Mouse (Mus musculus): Measurements from ENCODE around the gene Zfp984.
"Not testable (repeated sequence)": the region's sequence is repeated elsewhere in the genome, so short reads cannot be mapped to it uniquely, and the experiment has no call there.

The Zfp984 gene

DNA sequence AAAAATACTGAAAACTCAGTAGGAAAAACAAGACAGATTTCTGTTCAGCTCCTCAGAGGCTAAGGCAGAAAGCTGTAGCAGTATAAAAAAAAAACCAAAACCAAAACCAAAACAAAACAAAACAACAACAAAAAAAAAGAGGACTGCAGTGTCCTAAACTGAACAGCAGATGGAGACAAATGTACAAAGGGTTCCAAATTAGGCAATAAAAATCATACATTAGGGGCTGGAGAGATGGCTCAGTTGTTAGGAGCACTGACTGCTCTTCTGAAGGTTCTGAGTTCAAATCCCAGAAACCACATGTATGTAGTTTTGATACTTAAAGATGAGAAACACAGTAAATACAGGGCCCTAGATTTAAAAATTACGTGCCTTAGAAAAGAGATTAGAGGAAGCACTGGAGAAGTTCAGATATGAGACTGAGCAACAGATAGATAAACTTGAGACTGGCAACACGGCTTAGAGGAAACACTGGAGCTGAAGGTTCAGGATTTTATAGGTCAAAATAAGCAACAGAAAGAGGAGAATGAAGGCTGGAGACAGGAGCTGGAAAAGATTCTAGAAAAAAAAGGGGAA is 5.1 kb upstream of the Zfp984 start:
- TF ChIP-seq POU5F1 (IDR thresholded peaks at IDR 0.05; ENCODE audit: borderline replicate concordance, low read length) (no peak), CTCF (conservative IDR thresholded peaks at IDR 0.05; ENCODE audit: low read length) (peak; percentile 83)
- Histone ChIP-seq H3K4me1 (replicated peaks; ENCODE audit: low read depth, low read length) (no peaks in the 10 kb centered on the region), H3K4me3 (replicated peaks; ENCODE audit: low read length) (no peak overlapping the region), H3K9me3 (ENCODE audit: low read length) (peaks cover 37% of the 10 kb centered on the region), H3K36me3 (ENCODE audit: insufficient read depth, low read length) (no peaks in the 10 kb centered on the region), H3K27me3 (ENCODE audit: insufficient read depth, low read length) (no peaks in the 10 kb centered on the region)

GRCm38 (mm10) chr4:147813249-147813765 is 3.7 kb upstream of the Zfp984 start:
- Histone ChIP-seq H3K27me3 (ENCODE audit: insufficient read depth, low read length) (no peaks in the 10 kb centered on the region), H3K4me3 (replicated peaks; ENCODE audit: low read length) (no peak overlapping the region), H3K9me3 (ENCODE audit: low read length) (peaks cover 42% of the 10 kb centered on the region), H3K36me3 (ENCODE audit: insufficient read depth, low read length) (no peaks in the 10 kb centered on the region), H3K4me1 (replicated peaks; ENCODE audit: low read depth, low read length) (no peaks in the 10 kb centered on the region)
- no peak for TF ChIP-seq POU5F1 (IDR thresholded peaks at IDR 0.05; ENCODE audit: borderline replicate concordance, low read length)
- no peak for TF ChIP-seq CTCF (conservative IDR thresholded peaks at IDR 0.05; ENCODE audit: low read length)
- no peak for TF ChIP-seq NANOG (IDR thresholded peaks at IDR 0.05; ENCODE audit: borderline replicate concordance, low read length)

GRCm38 (mm10) chr4:147809966-147810304 is 347 bp upstream of the Zfp984 start:
- not testable (repeated sequence) for H3K36me3 ChIP-seq (ENCODE audit: insufficient read depth, low read length); H3K27me3 ChIP-seq (ENCODE audit: insufficient read depth, low read length); H3K4me1 ChIP-seq (replicated peaks; ENCODE audit: low read depth, low read length)
- H3K9me3 ChIP-seq (ENCODE audit: low read length) = peaks cover 41% of the 10 kb centered on the region
- H3K4me3 ChIP-seq (replicated peaks; ENCODE audit: low read length) = peak overlapping the region; percentile 75; the same call in 1 of the 2 replicates

GRCm38 (mm10) chr4:147808483-147808882 is 1.1 kb downstream of the Zfp984 start:
- not testable (repeated sequence) for H3K4me1 ChIP-seq (replicated peaks; ENCODE audit: low read depth, low read length); H3K27me3 ChIP-seq (ENCODE audit: insufficient read depth, low read length); H3K36me3 ChIP-seq (ENCODE audit: insufficient read depth, low read length)
- H3K9me3 ChIP-seq (ENCODE audit: low read length) = peaks cover 42% of the 10 kb centered on the region
- peak overlapping the region; percentile 37; the same call in 1 of the 2 replicates for H3K4me3 ChIP-seq (replicated peaks; ENCODE audit: low read length)

GRCm38 (mm10) chr4:147795308-147795707 is 14.3 kb downstream of the Zfp984 start:
- peaks cover 34% of the 10 kb centered on the region for H3K36me3 ChIP-seq (ENCODE audit: insufficient read depth, low read length)
- H3K4me1 ChIP-seq (replicated peaks; ENCODE audit: low read depth, low read length); H3K9me3 ChIP-seq (ENCODE audit: low read length); H3K4me3 ChIP-seq (replicated peaks; ENCODE audit: low read length); H3K27me3 ChIP-seq (ENCODE audit: insufficient read depth, low read length): not testable (repeated sequence)

DNA sequence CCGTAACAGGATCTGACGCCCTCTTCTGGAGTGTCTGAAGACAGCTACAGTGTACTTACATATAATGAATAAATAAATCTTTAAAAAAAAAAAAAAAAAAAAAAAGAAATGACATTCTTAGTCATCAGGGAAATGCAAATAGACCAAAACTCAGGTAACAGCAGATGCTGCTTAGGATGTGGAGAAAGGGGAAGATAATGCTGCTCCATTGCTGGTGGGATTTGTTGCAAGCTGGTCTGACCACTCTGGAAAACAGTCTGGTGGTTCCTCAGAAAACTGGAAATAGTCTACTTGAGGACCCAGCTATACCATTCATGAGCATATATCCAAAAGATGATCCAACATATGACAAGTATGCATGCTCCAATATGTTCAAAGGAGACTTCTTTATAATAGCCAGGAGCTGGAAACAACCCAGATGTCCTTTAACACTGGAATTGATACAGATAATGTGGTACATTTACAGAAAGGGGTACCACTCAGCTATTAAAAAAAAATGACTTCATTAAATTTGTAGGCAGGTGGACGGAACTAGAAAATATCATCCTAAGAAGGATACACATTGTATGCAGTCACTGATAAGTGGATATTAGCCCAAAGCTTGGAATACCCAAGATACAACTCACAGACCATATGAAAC is 15.4 kb downstream of the Zfp984 start:
- H3K4me1 ChIP-seq (replicated peaks; ENCODE audit: low read depth, low read length); H3K9me3 ChIP-seq (ENCODE audit: low read length); H3K4me3 ChIP-seq (replicated peaks; ENCODE audit: low read length); H3K27me3 ChIP-seq (ENCODE audit: insufficient read depth, low read length): not testable (repeated sequence)
- peaks cover 35% of the 10 kb centered on the region for H3K36me3 ChIP-seq (ENCODE audit: insufficient read depth, low read length)

- not testable (repeated sequence) for H3K4me3 ChIP-seq (replicated peaks; ENCODE audit: low read length); H3K4me1 ChIP-seq (replicated peaks; ENCODE audit: low read depth, low read length); H3K9me3 ChIP-seq (ENCODE audit: low read length); H3K27me3 ChIP-seq (ENCODE audit: insufficient read depth, low read length)
- H3K36me3 ChIP-seq (ENCODE audit: insufficient read depth, low read length) = peaks cover 42% of the 10 kb centered on the region
Measured at GRCm38 (mm10) chr4:147793390-147793916, 16.1 kb downstream of the Zfp984 start.

DNA sequence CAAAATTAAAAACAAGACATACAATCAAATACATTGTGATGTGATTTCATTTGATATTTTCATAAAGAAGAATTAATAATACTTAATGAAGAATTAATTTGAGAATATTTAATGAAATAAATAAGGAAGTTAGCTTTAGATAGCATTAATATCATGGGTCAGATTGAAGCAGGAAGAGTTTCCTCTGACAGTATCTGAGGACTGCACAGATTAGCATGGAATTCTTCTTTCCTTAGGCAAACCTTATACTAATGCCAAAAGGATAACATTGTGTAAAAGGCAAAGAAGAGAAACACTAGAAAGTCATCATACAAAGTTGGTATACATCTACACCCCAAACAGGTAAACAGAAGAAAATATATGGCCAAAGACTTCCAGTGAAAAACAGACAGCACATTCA is 17.9 kb downstream of the Zfp984 start:
- H3K9me3 ChIP-seq (ENCODE audit: low read length); H3K27me3 ChIP-seq (ENCODE audit: insufficient read depth, low read length); H3K4me1 ChIP-seq (replicated peaks; ENCODE audit: low read depth, low read length); H3K4me3 ChIP-seq (replicated peaks; ENCODE audit: low read length): not testable (repeated sequence)
- peaks cover 51% of the 10 kb centered on the region for H3K36me3 ChIP-seq (ENCODE audit: insufficient read depth, low read length)

- not testable (repeated sequence) for H3K4me1 ChIP-seq (replicated peaks; ENCODE audit: low read depth, low read length); H3K4me3 ChIP-seq (replicated peaks; ENCODE audit: low read length); H3K27me3 ChIP-seq (ENCODE audit: insufficient read depth, low read length); H3K36me3 ChIP-seq (ENCODE audit: insufficient read depth, low read length)
- peaks cover 22% of the 10 kb centered on the region for H3K9me3 ChIP-seq (ENCODE audit: low read length)
Measured at GRCm38 (mm10) chr4:147746255-147746654, 63.3 kb downstream of the Zfp984 start.

DNA sequence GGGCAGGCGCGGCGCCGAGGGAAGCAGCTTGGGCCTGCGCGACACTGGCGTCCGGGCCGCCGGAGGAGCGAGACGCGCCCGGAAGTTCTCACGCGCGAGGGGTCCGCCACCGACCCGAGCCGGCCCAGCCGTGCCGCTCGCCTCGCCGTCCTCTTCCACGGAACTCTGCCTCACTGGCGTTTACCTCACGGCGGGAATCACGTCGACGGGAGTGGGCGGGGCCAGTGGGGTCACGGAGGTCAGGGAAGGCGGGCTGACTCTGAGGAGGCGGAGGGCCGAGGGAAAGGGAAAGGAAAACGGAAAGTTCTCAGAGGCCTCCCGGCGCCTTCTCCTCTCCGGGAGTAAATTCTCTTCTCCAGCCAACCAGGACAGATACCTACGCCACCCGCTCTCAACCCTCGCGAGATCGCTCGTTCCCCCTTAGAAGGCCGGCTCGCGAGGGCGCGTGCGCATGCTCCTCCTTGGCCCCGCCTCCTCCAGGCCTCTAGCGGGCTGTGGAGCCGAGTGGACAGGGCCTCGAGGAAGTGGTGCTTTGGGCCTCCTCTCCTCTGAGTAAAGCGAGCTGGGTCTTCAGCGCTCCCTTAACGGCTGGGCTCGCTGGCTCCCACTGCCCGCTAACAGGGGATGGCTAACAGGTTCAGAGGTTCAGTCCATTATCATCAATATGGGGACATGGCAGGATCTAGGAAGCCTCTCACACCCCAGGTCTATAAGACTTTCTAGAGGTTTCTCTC is 70.8 kb downstream of the Zfp984 start:
- peak overlapping the region; percentile 82 for H3K4me3 ChIP-seq (replicated peaks; ENCODE audit: low read length)
- H3K36me3 ChIP-seq (ENCODE audit: insufficient read depth, low read length); H3K4me1 ChIP-seq (replicated peaks; ENCODE audit: low read depth, low read length); H3K27me3 ChIP-seq (ENCODE audit: insufficient read depth, low read length): not testable (repeated sequence)
- H3K9me3 ChIP-seq (ENCODE audit: low read length) = peaks cover 18% of the 10 kb centered on the region
